Mouse (Mus musculus) neural tube, embryonic 10.5 days (tissue): ENCODE data around the gene Trim33.

ENCODE experiments used
- DNase-seq: peaks from one replicate; pipeline ENCODE4 v3.0.0-alpha.2; 2017; ENCODE audit warnings: low spot score; ENCODE audit errors: extremely low spot score

Trim33 gene

DNA sequence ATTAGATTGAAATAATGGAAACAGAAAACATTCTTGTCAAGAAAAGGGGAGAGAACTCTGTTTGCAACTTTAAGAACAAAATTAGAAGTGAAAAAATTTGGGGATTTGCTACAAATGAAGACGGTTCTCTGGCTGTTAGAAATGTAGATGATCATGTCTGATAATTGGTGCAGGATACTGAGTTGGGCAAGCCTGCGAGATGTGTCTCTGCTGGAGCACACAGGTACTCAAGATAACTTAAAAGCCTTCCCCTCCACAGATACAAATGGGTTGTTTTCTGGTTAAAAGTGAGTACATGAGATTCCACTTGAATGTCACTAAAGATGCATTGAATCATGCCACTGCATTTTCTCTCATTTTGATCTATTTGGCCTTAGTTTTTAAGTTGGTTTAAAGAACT is 74.9 kb downstream of the Trim33 start:
- no peak for DNase-seq

DNA sequence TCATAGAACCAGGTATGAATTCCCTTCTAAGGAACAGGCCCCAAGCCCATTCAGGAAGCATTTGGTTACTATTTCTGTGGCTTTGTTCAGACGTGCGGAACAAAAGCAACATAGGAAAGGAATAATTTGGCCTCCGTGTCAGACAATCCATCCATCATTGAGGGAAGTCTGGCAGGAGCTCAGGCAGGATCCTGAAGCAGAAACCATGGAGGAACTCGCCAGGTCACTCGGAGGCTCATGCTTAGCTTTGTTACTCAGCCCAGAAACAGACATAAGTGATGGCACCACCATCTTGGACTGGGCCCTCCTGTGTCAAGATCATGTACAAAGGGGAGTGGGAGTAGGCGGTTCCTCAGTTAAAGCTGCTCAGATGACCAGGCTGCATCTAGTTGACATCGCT is 82.1 kb downstream of the Trim33 start:
- no peak for DNase-seq

DNA sequence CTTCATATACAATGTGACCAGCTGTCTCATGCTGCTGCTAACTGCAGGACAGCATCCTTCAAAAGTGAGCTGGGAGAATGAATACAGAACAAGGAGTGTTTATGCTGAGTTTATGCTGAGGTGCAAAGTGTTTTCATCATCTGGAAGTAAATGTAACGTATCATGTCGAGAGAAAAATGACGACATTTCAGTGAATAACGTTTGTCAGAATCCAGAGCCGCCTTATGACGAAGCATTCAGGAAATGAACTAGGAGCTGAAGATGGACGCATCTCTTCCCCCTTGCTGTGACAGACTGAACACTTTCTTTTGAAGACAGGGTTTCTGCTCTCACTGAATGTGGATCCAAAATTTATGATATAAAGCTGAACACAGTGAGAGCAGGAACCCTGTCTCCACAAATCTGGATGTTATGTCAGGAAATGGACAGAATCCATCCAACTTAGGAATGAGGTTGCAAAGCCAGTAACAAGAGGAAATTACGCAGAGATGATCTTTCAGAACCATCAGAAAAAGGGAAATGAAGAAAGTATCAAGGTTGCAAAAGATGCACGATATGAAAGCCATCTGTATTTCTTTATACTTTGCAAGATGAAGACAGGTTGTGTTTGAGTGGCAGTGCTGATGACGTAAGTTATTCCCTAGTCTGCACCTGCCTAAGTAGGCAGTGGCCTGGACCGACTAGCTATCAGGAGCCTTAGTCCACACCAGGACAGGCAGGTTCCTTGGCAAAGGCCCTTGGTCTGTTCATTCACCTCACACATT is 85.3 kb downstream of the Trim33 start:
- DNase-seq, result peak; percentile 6

DNA sequence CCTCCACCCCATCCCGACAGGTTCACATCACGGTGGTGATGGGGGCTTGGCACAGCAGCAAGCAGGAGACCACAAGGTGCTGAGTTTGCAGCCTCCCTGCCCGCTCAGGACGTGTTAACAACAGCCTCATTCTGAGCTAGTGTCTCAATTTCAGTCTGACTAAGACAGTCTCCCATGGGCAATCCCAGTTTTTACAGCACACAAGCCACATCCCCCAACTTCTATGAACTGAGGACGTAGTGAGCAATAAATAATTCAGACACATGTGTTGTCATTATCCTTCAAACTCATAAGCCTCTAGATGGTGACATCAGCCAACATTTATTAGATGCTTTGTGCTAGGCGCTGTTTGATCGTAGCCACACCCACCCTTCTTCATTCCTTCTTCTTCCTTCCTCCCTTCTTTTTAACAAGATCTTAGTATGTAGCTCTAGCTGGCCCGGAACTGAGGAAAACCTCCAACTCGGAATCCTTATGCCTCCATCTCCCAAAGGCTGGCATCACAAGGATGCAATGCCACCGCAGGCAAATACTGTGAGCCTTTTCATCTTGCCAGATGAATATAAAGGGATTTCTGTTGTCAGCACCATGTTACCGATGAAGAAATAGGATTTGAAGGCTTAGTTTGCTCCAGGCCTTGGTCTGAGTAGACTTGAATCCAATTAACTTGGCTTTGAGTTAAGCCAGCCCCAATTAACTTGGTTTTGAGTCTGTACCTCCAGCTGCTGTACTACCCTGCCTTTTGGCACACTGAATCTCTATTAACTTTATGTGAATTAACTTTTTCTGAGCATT is 88.3 kb downstream of the Trim33 start:
- peak; percentile 11 for DNase-seq

DNA sequence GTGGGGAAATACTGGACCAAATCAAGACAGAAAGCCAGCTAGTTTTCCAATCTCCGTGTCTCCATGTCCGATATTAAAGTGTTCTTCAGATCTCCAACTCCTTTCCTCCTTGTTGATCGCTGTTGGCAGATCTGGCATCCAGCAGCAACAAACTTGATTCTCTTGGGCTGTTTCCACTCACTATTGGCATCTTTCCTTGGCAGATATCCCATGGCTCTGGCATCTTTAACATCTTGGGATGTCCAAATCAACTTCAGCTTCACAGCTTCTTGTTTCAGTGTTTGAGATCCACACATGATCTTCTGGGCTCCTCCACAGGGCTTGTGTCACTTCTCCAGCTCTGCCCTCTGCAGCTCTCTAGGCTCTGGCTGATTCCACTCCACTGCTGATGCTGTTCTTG is 89.6 kb downstream of the Trim33 start:
- DNase-seq, result no peak

DNA sequence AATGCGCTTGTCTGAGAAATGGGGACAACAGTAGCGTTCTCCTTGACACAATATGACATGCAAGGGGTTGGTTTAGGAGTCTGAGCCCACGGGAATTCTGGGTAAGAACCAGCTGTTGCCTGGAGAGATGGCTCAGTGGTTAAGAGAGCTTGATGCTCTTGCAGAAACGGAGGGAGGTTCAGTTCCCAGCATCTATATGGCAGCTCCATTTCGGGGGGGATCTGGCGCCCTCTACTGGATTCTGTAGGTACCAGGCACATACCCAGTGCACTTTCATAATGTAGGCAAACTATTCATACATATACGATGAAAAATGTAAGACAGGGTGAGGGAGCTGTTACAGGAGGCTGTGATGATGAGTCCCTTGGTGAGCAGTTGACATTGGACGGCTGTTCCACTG is 94.9 kb downstream of the Trim33 start:
- DNase-seq, result peak; percentile 46

DNA sequence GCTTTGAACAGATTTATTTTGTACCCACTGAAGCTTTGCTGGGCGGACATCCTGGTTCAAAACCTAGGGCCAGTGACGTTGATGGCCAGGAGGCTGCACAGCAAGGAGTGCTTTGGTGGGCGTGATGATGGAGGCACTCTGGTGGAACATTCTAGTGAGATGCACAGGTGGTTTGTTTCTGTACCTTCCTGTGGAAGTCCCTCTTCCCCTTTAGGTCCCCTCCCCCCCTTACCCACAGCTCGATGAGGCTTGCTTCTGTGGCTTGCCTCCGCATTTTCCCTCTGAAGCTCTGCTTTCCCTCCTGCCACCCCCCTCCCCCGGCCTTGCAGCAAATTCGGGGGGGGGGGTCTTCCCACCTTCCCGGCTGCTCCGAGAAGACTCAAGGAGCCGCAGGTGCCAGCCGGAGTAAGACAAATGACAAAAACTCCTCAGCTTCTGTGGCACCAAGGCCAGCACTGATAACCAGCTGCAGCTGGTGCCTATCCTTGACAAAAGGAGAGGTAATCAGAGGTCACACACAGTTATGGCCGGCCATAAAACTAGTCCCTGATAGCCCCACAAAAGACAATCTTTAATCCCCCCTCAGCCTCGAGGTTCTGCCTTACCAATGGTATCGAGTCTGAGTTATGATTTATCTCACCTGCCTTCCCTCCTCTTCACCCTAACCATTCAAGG is 96.2 kb downstream of the Trim33 start:
- DNase-seq, result peak; percentile 13

DNA sequence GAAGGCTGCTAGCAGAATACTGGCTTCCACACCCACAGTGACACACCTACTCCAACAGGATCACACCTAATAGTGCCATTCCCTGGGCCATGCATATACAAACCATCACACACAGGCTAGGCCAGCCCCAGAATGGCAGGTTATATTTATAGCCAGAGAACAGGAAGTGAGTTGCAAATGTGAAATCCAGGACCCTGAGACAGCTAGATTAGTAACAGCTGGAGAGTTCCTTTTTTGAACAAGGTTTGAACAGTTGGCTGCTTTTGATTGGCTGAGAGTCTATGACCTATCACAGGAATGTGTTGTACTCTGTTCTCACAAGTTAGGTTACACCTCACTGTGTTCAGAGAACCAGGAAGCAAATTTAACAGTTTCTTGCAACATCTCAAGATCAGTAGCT is 98.9 kb downstream of the Trim33 start:
- no peak for DNase-seq

DNA sequence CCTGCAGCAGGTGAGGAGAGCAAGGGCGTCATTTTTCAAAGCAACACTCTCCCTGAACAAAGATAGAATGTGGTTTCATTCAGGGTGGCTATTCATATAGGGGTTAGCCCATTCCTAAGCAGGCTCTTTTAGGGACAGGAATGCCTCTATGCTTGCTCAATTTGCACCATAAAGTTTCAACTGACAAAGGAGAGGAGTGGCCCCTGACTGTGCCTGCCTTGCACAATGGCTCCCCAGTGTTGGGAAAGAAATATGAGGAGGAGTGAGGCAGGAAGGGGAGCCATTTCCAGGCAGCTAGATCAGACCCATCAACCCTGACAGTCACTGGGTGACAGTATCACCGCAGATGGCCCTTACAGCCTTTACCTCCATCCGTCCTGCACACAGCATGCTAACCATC is 100.3 kb downstream of the Trim33 start:
- no peak for DNase-seq

DNA sequence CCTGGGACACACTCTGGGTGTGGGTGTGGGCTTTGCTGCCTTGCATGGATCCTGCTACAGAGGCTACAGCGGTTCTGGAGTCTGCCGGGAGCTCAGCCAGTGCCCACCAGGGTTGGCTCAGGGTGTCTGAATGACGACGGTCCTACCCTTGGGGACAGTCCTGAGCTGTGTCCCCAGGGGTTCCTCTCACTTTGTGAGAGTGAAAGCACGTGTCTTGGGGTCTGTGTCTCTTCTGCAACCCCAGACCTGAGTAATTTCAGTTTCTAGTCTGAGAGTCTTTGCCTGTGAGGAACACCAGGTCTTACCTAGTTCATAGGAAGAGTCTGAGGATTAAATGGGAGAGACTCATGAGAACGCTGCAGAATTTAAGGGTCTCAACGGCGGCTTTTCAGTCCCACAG is 101.7 kb downstream of the Trim33 start:
- DNase-seq, result no peak

DNA sequence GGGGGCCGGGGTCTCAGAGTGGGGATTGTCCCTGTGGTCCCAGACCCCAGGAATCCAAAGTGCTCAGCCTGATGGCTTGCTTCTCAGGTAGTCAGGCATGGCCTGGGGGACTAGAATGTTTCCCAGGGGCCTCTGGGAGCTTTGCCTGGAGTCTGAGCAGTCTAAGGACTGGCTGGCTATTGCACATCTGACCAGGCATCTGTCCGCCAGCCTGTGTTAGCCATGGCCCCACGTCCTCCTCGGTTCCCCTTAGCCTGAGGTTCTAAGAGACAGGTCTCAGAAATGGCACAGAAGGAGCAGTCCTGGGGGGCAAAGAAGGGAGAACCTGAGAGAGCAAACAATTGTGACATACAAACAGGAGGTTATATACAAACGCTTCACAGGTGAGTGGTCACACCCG is 102.3 kb downstream of the Trim33 start:
- DNase-seq, result no peak

DNA sequence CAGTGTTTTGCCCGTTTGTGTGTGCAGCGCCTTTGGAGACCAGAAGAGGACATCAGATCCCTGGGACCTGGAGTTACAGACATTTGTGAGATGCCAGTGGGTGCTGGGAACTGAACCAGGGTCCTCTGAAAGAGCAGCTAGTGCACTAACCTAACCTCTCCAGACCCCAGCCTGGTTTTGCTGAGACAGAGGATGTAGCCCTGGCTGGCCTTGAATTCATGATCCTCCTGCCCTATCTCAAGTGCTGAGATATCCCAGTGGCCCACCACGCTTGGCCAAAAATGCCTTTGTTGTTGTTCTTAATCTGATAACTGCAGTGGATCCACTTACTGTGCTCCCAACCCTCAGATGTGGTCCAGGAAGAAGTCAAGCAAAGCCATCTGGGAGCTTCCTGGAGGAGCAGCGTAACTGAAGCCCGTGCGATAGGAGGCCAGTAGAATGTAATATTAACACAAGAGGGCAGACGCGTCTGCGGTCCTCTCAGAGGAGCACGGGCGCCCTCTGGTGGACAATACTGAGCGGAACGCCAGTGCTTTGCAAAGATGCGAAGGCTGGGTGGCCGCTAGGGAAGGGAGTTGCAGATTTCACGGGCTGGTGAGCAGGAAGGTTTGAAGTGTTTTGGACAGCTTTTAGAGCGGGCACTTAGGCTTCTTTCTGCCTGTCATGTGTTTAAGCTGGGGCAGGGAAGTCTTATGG is 103.9 kb downstream of the Trim33 start:
- peak; percentile 92 for DNase-seq

DNA sequence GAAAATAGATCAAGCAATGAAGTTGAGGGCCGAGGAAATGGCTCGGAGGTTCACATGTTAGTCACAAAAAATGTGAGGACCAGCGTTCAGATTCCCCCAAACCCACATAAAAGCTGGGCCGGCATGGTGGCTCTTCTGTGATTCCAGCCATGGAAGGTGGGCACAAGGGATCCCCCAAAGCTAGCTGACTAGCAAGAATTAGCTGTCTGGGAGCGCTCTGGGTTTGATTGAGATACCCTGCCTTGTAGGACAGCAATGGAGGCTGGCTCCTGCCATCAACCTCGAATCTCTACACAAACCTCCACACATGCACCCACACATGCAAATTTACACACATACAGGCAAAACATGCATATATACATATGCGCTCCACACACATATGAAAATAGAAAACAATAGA is 105.4 kb downstream of the Trim33 start:
- DNase-seq, result no peak

DNA sequence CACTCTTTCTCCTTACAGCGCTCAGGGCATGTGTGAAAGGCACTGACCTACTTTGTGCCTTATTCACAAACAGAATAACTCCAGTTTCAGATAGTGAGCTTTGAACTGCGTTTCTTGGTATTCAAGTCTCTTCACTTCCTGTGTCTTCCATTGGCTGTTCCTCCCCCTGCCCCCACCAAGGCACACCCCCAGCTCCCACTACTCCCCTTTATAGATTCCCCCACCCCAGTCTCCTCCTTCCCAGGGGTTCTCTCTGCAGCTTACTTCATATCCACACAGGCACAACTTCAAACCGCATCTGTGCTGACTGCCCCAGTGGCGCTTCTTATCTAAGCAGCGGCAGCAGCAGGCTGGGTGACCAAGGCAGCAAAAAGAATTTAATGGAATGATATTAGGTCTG is 105.9 kb downstream of the Trim33 start:
- no peak for DNase-seq

DNA sequence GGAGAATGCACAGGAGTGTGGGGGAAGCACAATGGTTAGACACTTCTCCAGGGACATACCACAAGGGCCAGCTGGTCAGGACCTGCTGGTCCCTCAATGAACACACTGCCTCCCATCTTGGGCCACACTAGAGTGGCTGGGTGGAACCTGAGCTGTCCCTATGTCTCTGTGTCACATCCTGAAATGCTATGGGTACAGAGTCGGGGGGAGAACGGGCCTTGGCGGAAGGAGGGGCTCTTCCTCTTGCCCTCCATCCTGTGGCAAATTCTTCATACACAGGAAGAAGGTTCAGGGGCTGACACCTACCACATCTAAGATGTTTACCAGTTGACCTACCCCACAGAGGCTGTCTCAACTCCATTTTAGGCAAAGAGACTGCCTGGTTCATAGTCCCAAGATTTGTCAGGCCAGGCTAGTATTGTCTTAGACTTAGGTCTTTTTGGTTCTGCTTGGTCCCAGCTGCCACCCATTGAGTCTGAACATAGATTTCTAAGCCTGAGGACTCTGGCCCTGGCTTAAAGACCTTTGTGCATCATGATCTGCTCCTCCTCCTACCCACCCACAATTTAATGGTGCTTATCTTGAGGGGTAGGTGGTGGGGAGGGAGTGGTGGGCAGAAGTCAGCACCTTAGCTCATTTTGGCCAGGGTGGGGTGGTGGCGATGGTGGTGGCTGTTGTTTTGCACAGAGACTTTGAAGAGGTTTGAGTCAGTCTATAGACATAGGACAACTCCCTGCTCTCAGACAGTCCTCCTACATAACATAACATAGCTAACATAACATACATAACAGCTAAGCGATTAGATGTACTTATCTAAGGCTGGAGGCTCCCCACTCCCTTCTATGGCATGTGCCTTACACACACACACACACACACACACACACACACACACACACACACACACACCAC is 106.5 kb downstream of the Trim33 start:
- no peak for DNase-seq

DNA sequence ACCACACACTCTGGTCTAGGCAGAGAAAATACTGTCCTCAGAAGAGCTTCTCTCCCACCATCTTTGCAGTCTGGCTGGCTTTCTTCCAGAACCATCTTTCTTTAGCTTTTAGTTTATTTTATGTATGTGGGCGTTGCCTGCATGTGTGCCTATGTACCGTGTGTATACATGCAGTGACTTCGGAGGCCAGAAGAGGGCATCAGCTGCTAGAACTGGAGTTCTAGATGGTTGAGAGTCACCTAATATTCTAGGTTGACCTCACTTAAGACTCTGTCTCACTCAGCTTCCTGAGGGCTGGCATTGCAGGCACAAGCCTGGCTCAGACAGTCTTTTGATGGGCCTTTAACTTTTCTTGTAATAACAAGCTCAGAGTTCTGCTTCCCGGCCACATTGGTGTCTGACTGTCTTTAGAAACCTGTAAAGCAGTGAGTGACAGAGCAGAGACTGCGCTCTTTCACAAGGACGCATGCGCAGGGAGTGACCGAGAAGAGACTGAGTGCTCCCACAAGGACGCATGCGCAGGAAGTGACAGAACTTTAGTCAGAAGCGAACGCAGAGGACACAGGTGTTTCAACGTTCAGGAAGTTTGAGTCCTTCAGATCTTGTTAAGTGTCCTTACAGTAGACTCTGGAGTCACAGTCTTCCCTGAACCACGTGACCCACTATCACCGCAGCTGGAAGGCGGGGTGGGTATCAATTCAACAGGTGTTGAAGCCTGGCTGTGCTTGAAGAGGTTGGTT is 107.4 kb downstream of the Trim33 start:
- no peak for DNase-seq

DNA sequence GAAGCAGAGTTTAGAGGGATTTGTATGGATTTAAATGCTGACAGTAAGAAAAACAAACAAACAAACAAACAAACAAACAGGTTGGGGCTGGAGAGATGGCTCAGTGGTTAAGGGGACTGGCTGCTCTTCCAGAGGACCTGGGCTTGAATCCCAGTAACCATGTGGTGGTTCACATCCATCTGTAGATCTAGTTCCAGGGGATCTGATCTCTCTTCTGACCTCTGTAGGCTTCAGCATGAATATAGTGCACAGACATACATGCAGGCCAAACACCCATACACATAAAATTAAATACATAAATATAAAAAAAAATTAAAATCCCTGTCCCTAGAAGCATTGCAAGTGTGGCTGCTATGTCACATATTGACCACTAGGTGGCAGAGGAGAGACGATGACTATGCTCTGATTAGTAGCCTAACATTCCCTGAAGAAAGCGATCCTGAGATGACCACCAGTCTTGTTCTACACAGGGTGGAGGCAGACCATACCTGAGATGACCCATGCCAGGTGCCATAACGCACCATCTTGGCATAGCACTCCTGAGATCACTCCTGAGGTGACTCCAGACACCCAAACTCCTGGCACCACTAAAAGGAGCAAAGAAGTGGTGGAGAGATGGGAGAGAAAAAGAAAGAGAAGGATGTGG is 113.6 kb downstream of the Trim33 start:
- DNase-seq, result peak; percentile 45

DNA sequence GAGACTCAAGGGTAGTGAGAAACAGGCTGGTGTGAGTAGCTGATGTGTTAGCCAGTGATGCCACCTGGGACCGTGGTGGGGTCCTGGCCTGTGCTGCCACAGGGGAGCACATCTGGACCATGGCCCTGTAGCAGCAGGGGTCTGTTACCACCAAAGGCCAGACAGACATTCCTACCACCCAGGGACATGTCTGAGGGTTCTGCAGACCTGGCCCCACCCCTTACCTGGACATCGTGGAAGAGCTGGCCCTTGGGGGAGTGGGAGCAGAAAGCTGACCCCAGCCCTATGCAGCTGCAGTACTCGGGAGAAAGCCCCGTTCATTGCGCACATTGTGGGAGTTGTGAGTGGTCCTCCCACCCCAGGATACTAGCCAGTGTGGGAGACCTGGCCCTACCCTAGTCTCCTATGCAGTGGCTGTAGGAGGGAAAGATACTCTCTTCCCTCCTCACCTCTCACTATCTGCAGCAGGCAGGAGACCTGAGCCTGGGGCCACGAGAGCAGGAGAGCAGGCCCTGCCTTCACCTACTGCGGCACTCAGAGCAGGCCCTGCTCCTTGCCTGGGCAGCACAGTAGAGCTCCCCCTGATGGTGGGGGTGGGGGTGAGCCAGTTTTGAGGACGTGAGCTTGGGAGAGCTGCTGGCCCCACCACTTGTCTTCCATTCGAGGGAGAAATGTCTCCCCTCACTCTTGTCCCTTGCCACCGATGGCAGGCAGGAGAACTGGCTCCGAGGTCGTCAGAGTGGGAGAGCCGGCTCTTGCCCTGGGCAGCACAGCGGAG is 114.4 kb downstream of the Trim33 start:
- no peak for DNase-seq

DNA sequence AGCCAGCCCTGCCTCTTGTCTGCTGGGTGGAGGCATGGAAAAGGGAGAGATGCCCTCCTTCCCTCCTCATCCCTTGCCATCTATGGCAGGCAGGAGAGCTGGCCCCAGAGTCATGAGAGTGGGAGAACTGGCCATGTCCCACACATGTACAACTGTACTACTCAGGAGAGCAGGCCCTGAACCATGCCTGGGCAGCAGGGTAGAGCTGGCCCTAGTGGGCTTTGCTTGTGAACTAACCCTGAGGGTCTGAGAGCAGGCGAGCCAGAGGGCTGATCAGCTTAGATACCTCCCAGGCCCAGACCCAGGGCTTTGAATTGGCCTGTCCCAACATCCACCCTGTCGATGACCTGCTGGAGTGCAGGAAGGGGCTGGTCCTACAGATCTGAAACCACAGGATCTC is 115.0 kb downstream of the Trim33 start:
- no peak for DNase-seq
